Mouse (Mus musculus) liver, embryonic 14.5 days (tissue): ENCODE results near the gene Tbcc. TPM values are rescaled to one million over a fixed set of nuclear protein-coding genes. Genes with fewer than 3 reads are reported as not detected.

ENCODE experiments used
- ATAC-seq: fragments of 200-750 bp; cut with Nextera tagmentation; 2 replicates; pipeline ENCODE4 v1.8.0; 2017; ENCODE audit warnings: moderate number of reproducible peaks, mild to moderate bottlenecking, moderate library complexity; ENCODE audit not compliant: insufficient read depth
- DNase-seq, 3 experiments: peaks; one replicate each; pipeline ENCODE4 v3.0.0-alpha.2; 2012 to 2013; ENCODE audit warnings: low read depth in 3 of 3, low spot score in 3 of 3
- H3K27ac ChIP-seq: fragments of 300-500 bp; sonication (generic); 2 replicates; pipeline ENCODE4 v1.5.1; 2014; ENCODE audit warnings: moderate library complexity, mild to moderate bottlenecking, control low read depth, inconsistent platforms
- H3K27me3 ChIP-seq: fragments of 300-500 bp; sonication (generic); 2 replicates; pipeline ENCODE4 v1.6.1; 2014; ENCODE audit warnings: mild to moderate bottlenecking, low read length, moderate library complexity; ENCODE audit not compliant: control insufficient read depth, insufficient read depth
- H3K36me3 ChIP-seq: fragments of 300-500 bp; sonication (generic); replicated peaks from 2 replicates; pipeline ENCODE4 v1.6.1; 2014; ENCODE audit warnings: low read depth; ENCODE audit not compliant: control insufficient read depth, insufficient read depth
- H3K4me1 ChIP-seq, 2 experiments: fragments of 200-500 bp in 1 of 2; fragments of 300-500 bp in 1 of 2; sonication (generic) in 1 of 2; replicated peaks; 2 replicates each; pipeline ENCODE4 v1.6.1; 2012 to 2014; ENCODE audit warnings: antibody characterized with exemption in 1 of 2, inconsistent platforms in 1 of 2, low read length in 1 of 2; ENCODE audit not compliant: control insufficient read depth in 2 of 2, insufficient read depth in 2 of 2
- H3K4me2 ChIP-seq: fragments of 300-500 bp; sonication (generic); 2 replicates; pipeline ENCODE4 v1.6.1; 2014; ENCODE audit warnings: low read depth, mild to moderate bottlenecking, control low read depth, moderate library complexity
- H3K4me3 ChIP-seq, 2 experiments: fragments of 200-500 bp in 1 of 2; fragments of 300-500 bp in 1 of 2; sonication (generic) in 1 of 2; 2 replicates each; pipeline ENCODE4 v1.5.1; 2012 to 2014; ENCODE audit warnings: low read depth in 2 of 2, low read length in 2 of 2, mild to moderate bottlenecking in 2 of 2, control low read depth in 1 of 2, inconsistent platforms in 1 of 2, moderate library complexity in 1 of 2; ENCODE audit not compliant: insufficient read depth in 1 of 2
- H3K9ac ChIP-seq: fragments of 300-500 bp; sonication (generic); replicated peaks from 2 replicates; pipeline ENCODE4 v1.6.1; 2014; ENCODE audit warnings: mild to moderate bottlenecking, control low read depth, moderate library complexity
- H3K9me3 ChIP-seq: fragments of 300-500 bp; sonication (generic); 2 replicates; pipeline ENCODE4 v1.6.1; 2016; ENCODE audit warnings: low read length, mixed read lengths; ENCODE audit not compliant: control insufficient read depth
- CTCF ChIP-seq: IDR thresholded peaks from 2 replicates; pipeline ENCODE4 v1.5.1; 2016; ENCODE audit warnings: antibody characterized with exemption, low read depth, control low read depth
- EP300 ChIP-seq: IDR thresholded peaks from 2 replicates; pipeline ENCODE4 v1.6.1; 2016; ENCODE audit warnings: antibody characterized with exemption, low read depth
- WGBS: fragments of 180-500 bp; shearing (Covaris S2); extraction: QIAGEN DNeasy Blood & Tissue Kit; methylation state at CpG from one replicate; pipeline ENCODE4 v1.1.7; 2014; ENCODE audit not compliant: insufficient replicate concordance; 5-methylcytosine and 5-hydroxymethylcytosine counted together
- polyA plus RNA-seq, 2 experiments: library from polyadenylated mRNA; depleted of rRNA in 1 of 2; stranded (reverse) in 1 of 2; unstranded in 1 of 2; fragments of >200 nt; fragmentation: Nextera tagmentation in 1 of 2; extraction: Ambion mirVana in 1 of 2; gene quantifications; 2 replicates each; pipeline versions ENCODE4 v1.2.1 to v1.2.3; 2012 to 2014

The Tbcc gene
- polyA plus RNA-seq, 2 experiments: 9.4 to 23.1 TPM

DNA sequence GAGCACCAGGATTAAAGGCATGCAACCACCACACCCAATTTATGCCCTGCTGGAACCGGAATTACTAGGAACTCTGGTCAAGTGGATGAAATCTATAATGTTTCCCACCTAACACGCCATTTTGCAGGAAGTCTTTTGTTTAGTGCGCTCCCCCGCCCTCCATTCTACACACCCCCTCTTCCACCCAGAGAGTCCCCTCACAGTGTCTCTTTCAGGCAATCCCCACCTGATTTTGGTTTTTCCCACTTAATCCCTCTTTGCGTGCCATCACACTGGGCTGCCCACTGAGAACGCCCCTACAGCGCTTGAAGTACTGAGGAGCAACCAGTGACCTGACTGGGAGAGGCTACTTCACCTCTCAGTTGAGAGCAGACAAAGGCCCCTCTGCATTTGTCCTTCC is 43.3 kb upstream of the Tbcc start:
- no peak overlapping the region for H3K9ac ChIP-seq
- no peak overlapping the region for H3K4me3 ChIP-seq
- H3K4me1 ChIP-seq: no peaks in the 10 kb centered on the region
- no peaks in the 10 kb centered on the region for H3K36me3 ChIP-seq
- no peak for DNase-seq
- no peaks in the 10 kb centered on the region for H3K27me3 ChIP-seq
- H3K27ac ChIP-seq: no peak overlapping the region
- 87% methylated on average over 7 of the region's 7 CpGs for WGBS
- no peaks in the 10 kb centered on the region for H3K9me3 ChIP-seq
- no peak for TF ChIP-seq CTCF
- TF ChIP-seq EP300: no peak
- ATAC-seq: no peak
- no peak overlapping the region for H3K4me2 ChIP-seq

- Histone ChIP-seq H3K9me3 (no peaks in the 10 kb centered on the region), H3K9ac (no peak overlapping the region), H3K4me3 (no peak overlapping the region), H3K4me1 (peaks cover 11 to 22% of the 10 kb centered on the region in 2 experiments), H3K4me2 (no peak overlapping the region), H3K36me3 (no peaks in the 10 kb centered on the region), H3K27me3 (no peaks in the 10 kb centered on the region), H3K27ac (no peak overlapping the region)
- no peak for DNase-seq
- no peak for ATAC-seq
- 48% methylated on average over 6 of the region's 6 CpGs for WGBS
- no peak for TF ChIP-seq CTCF
- TF ChIP-seq EP300: no peak
Measured at GRCm38 (mm10) chr17:46852725-46853124, 37.8 kb upstream of the Tbcc start.

GRCm38 (mm10) chr17:46853281-46853680 is 37.2 kb upstream of the Tbcc start:
- H3K27me3 ChIP-seq: no peaks in the 10 kb centered on the region
- no peak overlapping the region for H3K9ac ChIP-seq
- no peaks in the 10 kb centered on the region for H3K36me3 ChIP-seq
- ATAC-seq: no peak
- WGBS: 61% methylated on average over 6 of the region's 6 CpGs
- peaks cover 11 to 22% of the 10 kb centered on the region in 2 experiments for H3K4me1 ChIP-seq
- no peak overlapping the region for H3K27ac ChIP-seq
- H3K4me2 ChIP-seq: no peak overlapping the region
- no peak for DNase-seq
- no peaks in the 10 kb centered on the region for H3K9me3 ChIP-seq
- H3K4me3 ChIP-seq: no peak overlapping the region
- TF ChIP-seq EP300: no peak
- no peak for TF ChIP-seq CTCF

DNA sequence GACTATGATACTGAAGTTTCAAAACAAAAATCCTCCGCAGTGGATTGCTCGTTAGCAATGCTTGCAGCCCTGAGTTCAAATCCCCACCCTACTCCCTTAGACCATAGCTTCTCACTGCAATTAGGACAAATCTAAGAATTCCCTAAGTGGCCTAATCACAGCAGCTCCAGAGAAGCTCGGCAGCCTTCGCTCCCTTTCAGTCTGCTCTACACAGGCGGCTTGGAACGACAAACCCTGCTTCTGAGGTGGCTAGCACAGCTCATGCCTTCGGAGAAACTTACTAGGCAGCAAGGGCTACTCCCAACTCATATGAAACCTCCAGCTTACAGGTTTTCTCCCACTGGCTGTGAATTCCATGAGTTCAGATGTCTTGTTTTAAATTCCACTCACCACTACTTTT is 36.4 kb upstream of the Tbcc start:
- H3K4me3 ChIP-seq: no peak overlapping the region
- peaks cover 13 to 22% of the 10 kb centered on the region in 2 experiments for H3K4me1 ChIP-seq
- no peak for TF ChIP-seq EP300
- no peaks in the 10 kb centered on the region for H3K9me3 ChIP-seq
- H3K4me2 ChIP-seq: no peak overlapping the region
- ATAC-seq (no peak), DNase-seq (no peak)
- H3K9ac ChIP-seq: no peak overlapping the region
- H3K36me3 ChIP-seq: no peaks in the 10 kb centered on the region
- 81% methylated on average over 7 of the region's 7 CpGs for WGBS
- H3K27me3 ChIP-seq: no peaks in the 10 kb centered on the region
- H3K27ac ChIP-seq: no peak overlapping the region

DNA sequence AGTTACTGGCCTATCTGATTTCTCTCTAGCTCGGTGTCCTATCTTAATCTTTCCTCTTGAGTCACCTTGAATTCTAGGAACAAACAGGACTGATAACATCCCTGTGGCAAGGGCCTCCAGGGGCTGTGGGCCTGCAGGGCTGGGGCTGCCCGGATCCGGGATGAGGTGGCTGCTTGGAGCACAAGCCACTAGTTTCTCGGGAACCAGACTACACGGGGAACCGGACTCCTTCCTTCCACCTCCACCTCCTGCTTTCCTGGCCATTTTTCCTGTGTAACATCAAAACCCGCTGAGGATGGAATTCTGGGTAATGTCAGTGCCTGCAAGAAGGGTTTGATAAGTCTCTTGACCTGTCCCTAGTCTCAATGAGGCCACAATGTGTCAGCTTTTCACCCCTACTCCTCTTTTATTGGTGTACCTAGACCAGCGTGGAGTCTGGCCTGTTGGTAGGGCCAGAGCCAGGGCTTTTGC is 35.8 kb upstream of the Tbcc start:
- peaks cover 13 to 22% of the 10 kb centered on the region in 2 experiments for H3K4me1 ChIP-seq
- ATAC-seq (no peak), DNase-seq (no peak)
- H3K4me3 ChIP-seq: no peak overlapping the region
- H3K4me2 ChIP-seq: peak overlapping the region; percentile 65; the same call in 1 of the 2 replicates
- no peak overlapping the region for H3K9ac ChIP-seq
- no peaks in the 10 kb centered on the region for H3K36me3 ChIP-seq
- H3K27me3 ChIP-seq: no peaks in the 10 kb centered on the region
- 48% methylated on average over 8 of the region's 8 CpGs for WGBS
- TF ChIP-seq CTCF (no peak), EP300 (no peak)
- H3K27ac ChIP-seq: peak overlapping the region; percentile 57
- H3K9me3 ChIP-seq: no peaks in the 10 kb centered on the region
